Mouse (Mus musculus): ENCODE results near the gene Mov10l1. TPM values are rescaled to one million over a fixed set of nuclear protein-coding genes. Genes with fewer than 3 reads are reported as not detected.

Gene Mov10l1
- polyA plus RNA-seq, 2 experiments, result 0.10 to 0.19 TPM

- TF ChIP-seq POLR2A (IDR thresholded peaks at IDR 0.05; ENCODE audit: borderline replicate concordance, extremely low read depth, insufficient read depth, insufficient read length), result no peak
- H3K36me3 ChIP-seq (ENCODE audit: control insufficient read depth, insufficient read depth, low read length), result no peaks in the 10 kb centered on the region
- no peaks in the 10 kb centered on the region for H3K4me1 ChIP-seq (ENCODE audit: control insufficient read depth, insufficient read depth, low read length)
- H3K4me3 ChIP-seq (replicated peaks; ENCODE audit: low read length), result no peak overlapping the region
- no peak overlapping the region for H3K9ac ChIP-seq (ENCODE audit: low read depth, low read length, severe bottlenecking)
- H3K27me3 ChIP-seq (ENCODE audit: control insufficient read depth, insufficient read depth, low read length), result peaks cover 13% of the 10 kb centered on the region
- no peak overlapping the region for H3K27ac ChIP-seq (replicated peaks; ENCODE audit: low read depth, low read length)
- no peak for DNase-seq (ENCODE audit: low spot score)
- no peak for ATAC-seq (ENCODE audit: low FRiP score, low read depth)
- 86% methylated on average over 7 of the region's 7 CpGs for WGBS
- H3K9me3 ChIP-seq (ENCODE audit: control insufficient read depth, low read length), result no peaks in the 10 kb centered on the region
- H3K4me2 ChIP-seq (replicated peaks; ENCODE audit: low read depth, low read length, severe bottlenecking), result no peak overlapping the region
Measured at GRCm38 (mm10) chr15:89054666-89055065, 72.0 kb downstream of the Mov10l1 start.

GRCm38 (mm10) chr15:89058736-89059135 is 76.0 kb downstream of the Mov10l1 start:
- no peaks in the 10 kb centered on the region for H3K9me3 ChIP-seq (ENCODE audit: control insufficient read depth, low read length)
- H3K4me2 ChIP-seq (replicated peaks; ENCODE audit: low read depth, low read length, severe bottlenecking), result peak overlapping the region; percentile 93
- 24% methylated on average over 6 of the region's 6 CpGs for WGBS
- peak overlapping the region; percentile 63; the same call in 1 of the 2 replicates for H3K4me3 ChIP-seq (replicated peaks; ENCODE audit: low read length)
- no peak overlapping the region for H3K27ac ChIP-seq (replicated peaks; ENCODE audit: low read depth, low read length)
- H3K9ac ChIP-seq (ENCODE audit: low read depth, low read length, severe bottlenecking), result no peak overlapping the region
- no peak for TF ChIP-seq POLR2A (IDR thresholded peaks at IDR 0.05; ENCODE audit: borderline replicate concordance, extremely low read depth, insufficient read depth, insufficient read length)
- H3K4me1 ChIP-seq (ENCODE audit: control insufficient read depth, insufficient read depth, low read length), result no peaks in the 10 kb centered on the region
- no peak for ATAC-seq (ENCODE audit: low FRiP score, low read depth)
- no peak for DNase-seq (ENCODE audit: low spot score)
- no peaks in the 10 kb centered on the region for H3K36me3 ChIP-seq (ENCODE audit: control insufficient read depth, insufficient read depth, low read length)
- H3K27me3 ChIP-seq (ENCODE audit: control insufficient read depth, insufficient read depth, low read length), result peaks cover 25% of the 10 kb centered on the region

- peak within 1 kb of the TSS; percentile 93 for H3K4me2 ChIP-seq (replicated peaks; ENCODE audit: low read depth, low read length, severe bottlenecking)
- H3K27me3 ChIP-seq (ENCODE audit: control insufficient read depth, insufficient read depth, low read length), result peaks cover 25% of the 10 kb centered on the region
- TF ChIP-seq POLR2A (IDR thresholded peaks at IDR 0.05; ENCODE audit: borderline replicate concordance, extremely low read depth, insufficient read depth, insufficient read length), result no peak
- no peaks in the 10 kb centered on the region for H3K36me3 ChIP-seq (ENCODE audit: control insufficient read depth, insufficient read depth, low read length)
- WGBS, result 2% methylated on average over 33 of the region's 57 CpGs
- DNase-seq (ENCODE audit: low spot score) (no peak), ATAC-seq (ENCODE audit: low FRiP score, low read depth) (0 out of 2 replicates have a peak, but pooled peaks have one; percentile 44)
- H3K4me3 ChIP-seq (replicated peaks; ENCODE audit: low read length), result peak within 1 kb of the TSS; percentile 63
- no peaks in the 10 kb centered on the region for H3K4me1 ChIP-seq (ENCODE audit: control insufficient read depth, insufficient read depth, low read length)
- peak within 1 kb of the TSS; percentile 69 for H3K9ac ChIP-seq (ENCODE audit: low read depth, low read length, severe bottlenecking)
- H3K27ac ChIP-seq (replicated peaks; ENCODE audit: low read depth, low read length), result no peak within 1 kb of the TSS
- H3K9me3 ChIP-seq (ENCODE audit: control insufficient read depth, low read length), result no peaks in the 10 kb centered on the region
Measured at GRCm38 (mm10) chr15:89059161-89059931, 76.6 kb downstream of the Mov10l1 start, which contains the start of gene Panx2. TSS of gene Panx2 (plus strand) at chr15:89059734.

GRCm38 (mm10) chr15:89060032-89060681 is 77.4 kb downstream of the Mov10l1 start:
- Histone ChIP-seq H3K27ac (replicated peaks; ENCODE audit: low read depth, low read length) (no peak overlapping the region), H3K9ac (ENCODE audit: low read depth, low read length, severe bottlenecking) (peak overlapping the region; percentile 69), H3K4me3 (replicated peaks; ENCODE audit: low read length) (peak overlapping the region; percentile 63), H3K36me3 (ENCODE audit: control insufficient read depth, insufficient read depth, low read length) (no peaks in the 10 kb centered on the region), H3K9me3 (ENCODE audit: control insufficient read depth, low read length) (no peaks in the 10 kb centered on the region), H3K4me2 (replicated peaks; ENCODE audit: low read depth, low read length, severe bottlenecking) (peak overlapping the region; percentile 93), H3K4me1 (ENCODE audit: control insufficient read depth, insufficient read depth, low read length) (no peaks in the 10 kb centered on the region), H3K27me3 (ENCODE audit: control insufficient read depth, insufficient read depth, low read length) (peaks cover 25% of the 10 kb centered on the region)
- DNase-seq (ENCODE audit: low spot score) (no peak), ATAC-seq (ENCODE audit: low FRiP score, low read depth) (peak; percentile 56; the same call in 1 of the 2 replicates)
- 0 out of 2 replicates have a peak, but pooled peaks have one; percentile 18 for TF ChIP-seq POLR2A (IDR thresholded peaks at IDR 0.05; ENCODE audit: borderline replicate concordance, extremely low read depth, insufficient read depth, insufficient read length)
- WGBS, result 9% methylated on average over 8 of the region's 48 CpGs

- no peak for TF ChIP-seq POLR2A (IDR thresholded peaks at IDR 0.05; ENCODE audit: borderline replicate concordance, extremely low read depth, insufficient read depth, insufficient read length)
- Histone ChIP-seq H3K27ac (replicated peaks; ENCODE audit: low read depth, low read length) (no peak overlapping the region), H3K9ac (ENCODE audit: low read depth, low read length, severe bottlenecking) (no peak overlapping the region), H3K27me3 (ENCODE audit: control insufficient read depth, insufficient read depth, low read length) (peaks cover 25% of the 10 kb centered on the region), H3K4me2 (replicated peaks; ENCODE audit: low read depth, low read length, severe bottlenecking) (no peak overlapping the region), H3K9me3 (ENCODE audit: control insufficient read depth, low read length) (no peaks in the 10 kb centered on the region), H3K4me1 (ENCODE audit: control insufficient read depth, insufficient read depth, low read length) (no peaks in the 10 kb centered on the region), H3K4me3 (replicated peaks; ENCODE audit: low read length) (no peak overlapping the region), H3K36me3 (ENCODE audit: control insufficient read depth, insufficient read depth, low read length) (no peaks in the 10 kb centered on the region)
- DNase-seq (ENCODE audit: low spot score) (no peak), ATAC-seq (ENCODE audit: low FRiP score, low read depth) (no peak)
- 87% methylated on average over 12 of the region's 12 CpGs for WGBS
Measured at GRCm38 (mm10) chr15:89060811-89061460, 78.2 kb downstream of the Mov10l1 start.

Data from limb, embryonic 14.5 days (tissue).